7 mouse cellular contexts compared by ENCODE assay signal in genomic region chr11:97971232-97971631, GRCm38 (mm10). TPM values are rescaled to one million over a fixed set of nuclear protein-coding genes. Genes with fewer than 3 reads are reported as not detected.
DNase-seq lines count a peak whose midpoint lies in the region; ATAC-seq lines count a peak whose summit lies in the region.

No protein-coding gene starts in this region.

- H3K9me3 ChIP-seq in lung, embryonic 15.5 days, result no peaks in the 10 kb centered on the region

- WGBS in lung, embryonic 15.5 days, result 16% methylated on average over 7 of the region's 7 CpGs

- H3K4me1 ChIP-seq in lung, embryonic 15.5 days, result peaks cover 16% of the 10 kb centered on the region

- no peak overlapping the region for H3K4me3 ChIP-seq in lung, embryonic 15.5 days

- H3K4me2 ChIP-seq in lung, embryonic 15.5 days, result peak overlapping the region; percentile 32

- H3K27ac ChIP-seq in lung, embryonic 15.5 days, result no peak overlapping the region; the same call in 1 of the 2 replicates

- peak; percentile 87 for ATAC-seq in lung, embryonic 15.5 days (ENCODE audit: borderline replicate concordance, extremely low read depth, low FRiP score, low TSS enrichment)

- no peak overlapping the region for H3K9ac ChIP-seq in lung, embryonic 15.5 days

- no peaks in the 10 kb centered on the region for H3K36me3 ChIP-seq in lung, embryonic 15.5 days

- no peaks in the 10 kb centered on the region; the same call in 1 of the 2 replicates for H3K27me3 ChIP-seq in lung, embryonic 15.5 days

- intact Hi-C loops in heart, postnatal 10 days (cut with DNase I), result no loop called here

- DNase-seq in right cerebral cortex, adult 18-20 months, result peak; percentile 93
- no peak for DNase-seq in right cerebral cortex, postnatal 4 days
- DNase-seq in fibroblast of lung, adult 2 months (ENCODE audit: low read depth), result peak; percentile 93
- DNase-seq in heart, postnatal 10 days, result peak; percentile 89 to 92
- peak; percentile 64 to 78 for DNase-seq in urinary bladder, postnatal 4 days (ENCODE audit: low spot score in 2 of 2)
- no peak for DNase-seq in B cell, adult 2 months

RNA-seq across cellular contexts. Expression of gene Plxdc1, which starts 15.0 kb away (rescaled TPM):
- 1 to 10 TPM; 4.8 to 6.9 TPM for total RNA-seq in heart, postnatal 10 days (2021)
- polyA plus RNA-seq in lung, embryonic 15.5 days (2015; fragmentation: Nextera tagmentation; extraction: Ambion mirVana), result 0.89 and 1.3 TPM in 2 replicates

RNA-seq across cellular contexts. Expression of gene Arl5c, which starts 24.7 kb away (rescaled TPM):
- 1 to 10 TPM; 1.6 to 1.7 TPM for total RNA-seq in heart, postnatal 10 days (2021)
- 6.8 and 9.0 TPM in 2 replicates for polyA plus RNA-seq in lung, embryonic 15.5 days (2015; fragmentation: Nextera tagmentation; extraction: Ambion mirVana)

RNA-seq across cellular contexts. Expression of gene Cacnb1, which starts 51.6 kb away (rescaled TPM):
- total RNA-seq in heart, postnatal 10 days (2021), result 1 to 10 TPM; 7.4 to 8.0 TPM
- polyA plus RNA-seq in lung, embryonic 15.5 days (2015; fragmentation: Nextera tagmentation; extraction: Ambion mirVana), result 4.9 and 5.2 TPM in 2 replicates

RNA-seq across cellular contexts. Expression of gene Rpl19, which starts 55.3 kb away (rescaled TPM):
- 100 to 1,000 TPM; 713 to 718 TPM for total RNA-seq in heart, postnatal 10 days (2021)
- 1,039 and 1,081 TPM in 2 replicates for polyA plus RNA-seq in lung, embryonic 15.5 days (2015; fragmentation: Nextera tagmentation; extraction: Ambion mirVana)

Comparison
In these comparisons a context has a peak if more than half of its experiments do, and no peak if none do; other contexts are left out.
1. DNase-seq: peak in right cerebral cortex, adult 18-20 months (single experiment), fibroblast of lung, adult 2 months (single experiment), heart, postnatal 10 days (2 of 2) and urinary bladder, postnatal 4 days (2 of 2); none in right cerebral cortex, postnatal 4 days (single experiment) and B cell, adult 2 months (0 of 2).